Mouse (Mus musculus) cortical plate, adult 2 months (tissue): ENCODE measurements at regions not wholly inside any gene's neighbourhood (a gene's known extent, or its start where the extent isn't known, plus 50 kb on each side); places are given as distances from the start of the nearest gene placed in this dataset.

ENCODE experiments used
- CTCF ChIP-seq: fragments of 200-500 bp; IDR thresholded peaks from 2 replicates; pipeline ENCODE4 v1.5.1; 2011; ENCODE audit warnings: mild to moderate bottlenecking, control low read depth, low read length; ENCODE audit not compliant: insufficient read depth; ENCODE audit errors: extremely low read depth
- POLR2A ChIP-seq: fragments of 200-500 bp; IDR thresholded peaks from 2 replicates; pipeline ENCODE4 v1.6.1; 2011; ENCODE audit warnings: mild to moderate bottlenecking, low read length, control low read depth; ENCODE audit not compliant: insufficient read depth; ENCODE audit errors: extremely low read depth

GRCm38 (mm10) chr14:61703916-61704315 is 96.7 kb downstream of the Kcnrg start:
- no peak for TF ChIP-seq POLR2A
- TF ChIP-seq CTCF, result no peak
